21 mouse cellular contexts compared by ENCODE assay signal in genomic region chr6:8192517-8192916, GRCm38 (mm10). TPM values are rescaled to one million over a fixed set of nuclear protein-coding genes. Genes with fewer than 3 reads are reported as not detected.
DNase-seq lines count a peak whose midpoint lies in the region; ATAC-seq and TF ChIP-seq lines count a peak whose summit lies in the region.
"Had no signal": no experiment of that assay in that cellular context is flagged by ENCODE, and none has a peak within 500 bp of the region (broad histone marks: within the 10 kb centered on the region; RNA-seq: fewer than 3 reads in every experiment).

Col28a1 (minus strand) TSS chr6:8192617.

- H3K9ac ChIP-seq in lung, embryonic 14.5 days, result no peak within 1 kb of the TSS
- H3K9ac ChIP-seq in heart, adult 2 months (ENCODE audit: low read depth, low read length), result no peak within 1 kb of the TSS

- no peak within 1 kb of the TSS for H3K4me2 ChIP-seq in lung, embryonic 14.5 days

- TF ChIP-seq EP300 in heart, adult 2 months (IDR thresholded peaks at IDR 0.05; ENCODE audit: insufficient read depth, low read depth, low read length), result no peak

- no peaks in the 10 kb centered on the region for H3K4me1 ChIP-seq in lung, embryonic 14.5 days (ENCODE audit: insufficient read depth)
- no peaks in the 10 kb centered on the region for H3K4me1 ChIP-seq in heart, adult 2 months (ENCODE audit: control insufficient read depth, insufficient read depth, low read length)

- H3K36me3 ChIP-seq in lung, embryonic 14.5 days (ENCODE audit: insufficient read depth), result no peaks in the 10 kb centered on the region
- H3K36me3 ChIP-seq in heart, adult 2 months (ENCODE audit: control insufficient read depth, insufficient read depth, low read length), result no peaks in the 10 kb centered on the region
- H3K36me3 ChIP-seq: G1E had no signal

- no peak within 1 kb of the TSS for H3K27ac ChIP-seq in lung, embryonic 14.5 days (ENCODE audit: low read depth)
- no peak within 1 kb of the TSS for H3K27ac ChIP-seq in heart, adult 2 months

- H3K9me3 ChIP-seq in lung, embryonic 14.5 days (ENCODE audit: low read depth, low read length), result peaks cover 11% of the 10 kb centered on the region

- no peak within 1 kb of the TSS for H3K4me3 ChIP-seq in lung, embryonic 14.5 days (ENCODE audit: low read depth, low read length)
- H3K4me3 ChIP-seq in heart, adult 2 months, result no peak within 1 kb of the TSS

- no peak for ATAC-seq in lung, embryonic 14.5 days (ENCODE audit: insufficient read depth)
- 0 out of 2 replicates have a peak, but pooled peaks have one; percentile 41 for ATAC-seq in megakaryocyte-erythroid progenitor cell, adult 5-6 weeks (replicated peaks; ENCODE audit: low FRiP score, low TSS enrichment, poor library complexity, severe bottlenecking)
- ATAC-seq: activated CD4-positive, CD25-positive, alpha-beta regulatory T cell, adult 4 months; CD4-positive, CD25-positive, alpha-beta regulatory T cell, adult 4 months; Patski had no signal

- no peak for TF ChIP-seq CTCF in lung, embryonic 14.5 days (IDR thresholded peaks at IDR 0.05; ENCODE audit: low read depth)
- no peak for TF ChIP-seq CTCF in heart, adult 2 months (IDR thresholded peaks at IDR 0.05)

- peak; percentile 29 for DNase-seq in lung, embryonic 14.5 days
- no peak for DNase-seq in lung, postnatal 10 days
- DNase-seq in heart, adult 2 months, result no peak
- DNase-seq: adrenal gland, adult 2 months; adrenal gland, adult 8-10 months; adrenal gland, postnatal 10 days; adrenal gland, postnatal 14 days; adrenal gland, postnatal 25 days; adrenal gland, postnatal 36 days; B cell, adult 2 months; cerebellum, adult 11 months; cerebellum, adult 11-12 months; cerebellum, adult 18-20 months had no signal

- H3K27me3 ChIP-seq in lung, embryonic 14.5 days (ENCODE audit: insufficient read depth, low read length), result no peaks in the 10 kb centered on the region
- H3K27me3 ChIP-seq in heart, adult 2 months (ENCODE audit: control insufficient read depth, insufficient read depth, low read length), result no peaks in the 10 kb centered on the region
- H3K27me3 ChIP-seq: CH12.LX, Patski had no signal

- H3K79me2 ChIP-seq in heart, adult 2 months (replicated peaks; ENCODE audit: control insufficient read depth, insufficient read depth, low read length), result no peaks in the 10 kb centered on the region

- no peak for TF ChIP-seq POLR2A in heart, adult 2 months (IDR thresholded peaks at IDR 0.05; ENCODE audit: insufficient read depth, low read depth, low read length)

- intact Hi-C loops in heart, adult 2 months (cut with DNase I), result no loop called here

RNA-seq across cellular contexts. Expression of gene Col28a1, which starts in this region (rescaled TPM):
- 0.95 and 1.3 TPM in 2 replicates for polyA plus RNA-seq in lung, embryonic 14.5 days (2014; fragmentation: Nextera tagmentation; extraction: Ambion mirVana)
- not detected in 2 replicates for total RNA-seq in megakaryocyte-erythroid progenitor cell, adult 5-6 weeks (2014; fragmentation: Nextera tagmentation)
- total RNA-seq in megakaryocyte-erythroid progenitor cell, adult 5-6 weeks (2017), result 0.08 TPM in 1 of 2 replicates, not detected in the other
- under 1 TPM; 0.32 to 0.70 TPM for total RNA-seq in heart, adult 2 months (2021)
- polyA plus RNA-seq in heart, adult 2 months (2012; rRNA removed), result 0.27 and 0.35 TPM in 2 replicates
- total RNA-seq: CH12.LX, ES-E14, MEL had no signal
- polyA plus RNA-seq: activated CD4-positive, CD25-positive, alpha-beta regulatory T cell, adult 4 months; CD4-positive, CD25-positive, alpha-beta regulatory T cell, adult 4 months; G1E; Patski had no signal

Comparison
In these comparisons a context has a peak if more than half of its experiments do, and no peak if none do; other contexts are left out.
1. Peak in ATAC-seq in megakaryocyte-erythroid progenitor cell, adult 5-6 weeks; RNA of the gene not detected or under 1 TPM.